Mouse (Mus musculus) hindbrain, embryonic 10.5 days (tissue): ENCODE results near the gene Rps7. TPM values are rescaled to one million over a fixed set of nuclear protein-coding genes. Genes with fewer than 3 reads are reported as not detected.

Source experiments
- DNase-seq: peaks from one replicate; pipeline ENCODE4 v3.0.0-alpha.2; 2017; ENCODE audit warnings: low spot score
- H3K27ac ChIP-seq: fragments of 300-500 bp; sonication (generic); 2 replicates; pipeline ENCODE4 v1.5.1; 2016; ENCODE audit warnings: mild to moderate bottlenecking, moderate library complexity
- H3K27me3 ChIP-seq: fragments of 300-500 bp; sonication (generic); 2 replicates; pipeline ENCODE4 v1.6.1; 2016; ENCODE audit warnings: mild to moderate bottlenecking; ENCODE audit not compliant: poor library complexity, insufficient read depth, severe bottlenecking
- H3K36me3 ChIP-seq: fragments of 300-500 bp; sonication (generic); 2 replicates; pipeline ENCODE4 v1.6.1; 2016; ENCODE audit warnings: mild to moderate bottlenecking, moderate library complexity
- H3K4me1 ChIP-seq: fragments of 300-500 bp; sonication (generic); replicated peaks from 2 replicates; pipeline ENCODE4 v1.6.1; 2016; ENCODE audit warnings: mild to moderate bottlenecking
- H3K4me3 ChIP-seq: fragments of 300-500 bp; sonication (generic); 2 replicates; pipeline ENCODE4 v1.5.1; 2016; ENCODE audit warnings: mild to moderate bottlenecking, moderate library complexity
- H3K9me3 ChIP-seq: fragments of 300-500 bp; sonication (generic); 2 replicates; pipeline ENCODE4 v1.6.1; 2016; ENCODE audit warnings: mild to moderate bottlenecking, moderate library complexity
- WGBS: fragments of 180-500 bp; shearing (Covaris S2); methylation state at CpG from one replicate; pipeline ENCODE4 v1.1.7; 2016; 5-methylcytosine and 5-hydroxymethylcytosine counted together
- polyA plus RNA-seq: library from polyadenylated mRNA; unstranded; fragments of >200 nt; fragmentation: Nextera tagmentation; extraction: Ambion mirVana; gene quantifications from 2 replicates; pipeline ENCODE4 v1.2.1, GENCODE M21; 2016

Rps7 gene
- polyA plus RNA-seq, result 571 and 654 TPM in 2 replicates

GRCm38 (mm10) chr12:28635535-28636476 lies at the start of gene Rps7:
Gene Rps7 (minus strand): TSS chr12:28635953.
- WGBS, result 6% methylated on average over 69 of the region's 69 CpGs
- DNase-seq, result peak; percentile 91
- peak within 1 kb of the TSS; percentile 99 for H3K27ac ChIP-seq

DNA sequence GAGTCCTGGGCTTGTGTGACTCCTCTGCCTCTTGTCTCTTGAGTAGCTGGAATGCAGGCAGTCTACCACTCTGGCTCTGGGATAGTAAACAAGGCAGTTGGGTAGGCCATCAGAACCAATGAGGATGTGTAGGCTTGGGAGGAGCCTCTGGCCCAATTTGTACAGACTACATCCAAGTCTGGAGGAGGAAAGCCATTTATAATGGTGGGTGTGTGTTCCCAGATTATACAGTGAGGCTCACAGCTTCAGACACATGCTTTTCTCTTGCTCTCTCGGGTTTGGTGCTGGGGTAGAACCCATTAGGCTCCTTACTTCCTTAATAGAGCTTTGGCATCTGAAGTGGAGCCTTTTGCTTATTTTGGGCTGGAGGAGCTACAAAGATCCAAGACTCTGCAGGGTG lies 48.9 kb upstream of the Rps7 start:
- WGBS, result 86% methylated on average over 1 of the region's 1 CpGs
- no peak for DNase-seq
- H3K4me1 ChIP-seq, result peaks cover 10% of the 10 kb centered on the region
- no peak overlapping the region for H3K4me3 ChIP-seq
- no peaks in the 10 kb centered on the region for H3K27me3 ChIP-seq
- H3K36me3 ChIP-seq, result peaks cover 40% of the 10 kb centered on the region
- H3K27ac ChIP-seq, result no peak overlapping the region
- H3K9me3 ChIP-seq, result no peaks in the 10 kb centered on the region

More at GRCm38 (mm10) chr12:28635535-28636476, at the start of gene Rps7:
- H3K4me3 ChIP-seq, result peak within 1 kb of the TSS; percentile 96
- peaks cover 20% of the 10 kb centered on the region for H3K4me1 ChIP-seq
- no peaks in the 10 kb centered on the region for H3K27me3 ChIP-seq
- peaks cover 40% of the 10 kb centered on the region for H3K36me3 ChIP-seq
- no peaks in the 10 kb centered on the region for H3K9me3 ChIP-seq

GRCm38 (mm10) chr12:28675925-28676209 lies 40.1 kb upstream of the Rps7 start:
- no peak for DNase-seq
- Histone ChIP-seq H3K4me1 (peaks cover 18% of the 10 kb centered on the region), H3K27ac (peak overlapping the region; percentile 94), H3K27me3 (no peaks in the 10 kb centered on the region), H3K36me3 (peaks cover 19% of the 10 kb centered on the region), H3K4me3 (peak overlapping the region; percentile 63), H3K9me3 (no peaks in the 10 kb centered on the region)
- WGBS, result 64% methylated on average over 5 of the region's 5 CpGs

DNA sequence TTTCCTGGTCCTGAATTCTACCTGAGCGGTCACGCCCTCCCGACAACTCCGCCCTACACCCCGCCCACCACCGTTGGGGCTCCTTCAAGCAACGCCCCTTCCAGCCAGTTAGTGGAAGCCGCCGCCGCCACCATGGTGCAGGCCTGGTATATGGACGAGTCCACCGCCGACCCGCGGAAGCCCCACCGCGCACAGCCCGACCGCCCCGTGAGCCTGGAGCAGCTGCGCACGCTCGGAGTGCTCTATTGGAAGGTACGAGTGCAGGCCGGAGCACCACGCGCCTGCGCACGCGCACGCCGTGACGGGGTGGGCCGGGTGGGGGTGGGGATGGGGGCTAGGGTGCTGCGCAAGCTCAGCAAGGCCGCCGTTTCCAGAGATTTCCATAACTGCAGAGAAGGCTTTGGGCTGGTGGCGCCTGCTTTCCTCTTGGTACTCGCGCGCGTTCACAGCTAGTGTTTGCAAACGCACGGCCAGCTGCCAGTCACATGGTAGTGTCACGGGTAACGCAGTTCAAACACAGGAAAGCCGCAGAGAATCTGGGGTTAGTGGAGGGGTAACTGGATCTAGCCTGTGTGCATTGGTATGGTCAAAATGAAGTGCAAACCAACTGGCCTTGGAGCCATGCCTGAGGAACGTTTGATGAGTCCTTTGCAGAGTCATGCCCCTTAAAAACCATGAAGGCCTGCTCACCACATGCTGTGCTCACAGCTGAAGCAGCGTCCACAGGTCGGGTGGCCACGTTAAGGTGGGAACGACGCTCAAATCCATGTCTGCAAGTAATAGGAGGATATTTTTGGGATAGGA lies 39.6 kb upstream of the Rps7 start, which contains the start of gene Adi1:
Gene Adi1, plus strand, starts transcription at position 111 of the 804 bp plus-strand sequence.
- Histone ChIP-seq H3K4me3 (peak within 1 kb of the TSS; percentile 63), H3K9me3 (no peaks in the 10 kb centered on the region), H3K27me3 (no peaks in the 10 kb centered on the region), H3K4me1 (peaks cover 18% of the 10 kb centered on the region), H3K36me3 (peaks cover 17% of the 10 kb centered on the region), H3K27ac (peak within 1 kb of the TSS; percentile 94)
- 3% methylated on average over 53 of the region's 53 CpGs for WGBS
- DNase-seq, result peak; percentile 91

- H3K4me3 ChIP-seq, result peak overlapping the region; percentile 63; the same call in 1 of the 2 replicates
- peaks cover 17% of the 10 kb centered on the region for H3K36me3 ChIP-seq
- 88% methylated on average over 10 of the region's 10 CpGs for WGBS
- no peak overlapping the region for H3K27ac ChIP-seq
- H3K4me1 ChIP-seq, result peaks cover 18% of the 10 kb centered on the region
- DNase-seq, result no peak
- H3K27me3 ChIP-seq, result no peaks in the 10 kb centered on the region
- no peaks in the 10 kb centered on the region for H3K9me3 ChIP-seq
Measured at GRCm38 (mm10) chr12:28674038-28674720, 38.4 kb upstream of the Rps7 start.

GRCm38 (mm10) chr12:28667287-28667686 lies 31.5 kb upstream of the Rps7 start:
- no peak overlapping the region for H3K4me3 ChIP-seq
- 0 out of 2 replicates have a peak, but pooled peaks cover 2% of the 10 kb centered on the region for H3K36me3 ChIP-seq
- no peaks in the 10 kb centered on the region for H3K27me3 ChIP-seq
- no peaks in the 10 kb centered on the region for H3K9me3 ChIP-seq
- DNase-seq, result no peak
- 59% methylated on average over 8 of the region's 8 CpGs for WGBS
- no peak overlapping the region for H3K27ac ChIP-seq
- H3K4me1 ChIP-seq, result peaks cover 10% of the 10 kb centered on the region

GRCm38 (mm10) chr12:28666734-28667133 lies 31.0 kb upstream of the Rps7 start:
- Histone ChIP-seq H3K4me3 (no peak overlapping the region), H3K9me3 (no peaks in the 10 kb centered on the region), H3K4me1 (peaks cover 10% of the 10 kb centered on the region), H3K36me3 (0 out of 2 replicates have a peak, but pooled peaks cover 6% of the 10 kb centered on the region), H3K27ac (0 out of 2 replicates have a peak overlapping the region, but pooled peaks have one; percentile 12), H3K27me3 (no peaks in the 10 kb centered on the region)
- 76% methylated on average over 4 of the region's 4 CpGs for WGBS
- DNase-seq, result no peak

DNA sequence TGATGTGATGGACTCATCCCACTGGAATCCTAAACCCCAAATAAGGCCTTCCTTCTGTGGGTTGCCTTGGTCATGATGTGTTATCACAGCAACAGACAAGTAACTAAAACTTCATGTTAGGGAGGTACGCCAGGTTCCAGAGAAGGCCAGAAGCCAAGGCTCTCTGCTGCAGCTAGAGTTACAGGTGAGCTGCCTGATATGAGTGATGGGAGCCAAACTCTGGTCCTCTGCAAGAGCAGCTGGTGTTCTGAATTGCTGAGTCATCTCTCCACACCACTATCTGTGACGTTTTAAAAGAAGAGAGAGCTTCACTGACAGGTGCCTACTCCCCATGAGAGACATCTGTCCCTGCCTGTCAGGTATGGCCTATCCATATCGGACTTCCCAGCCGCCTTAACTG lies 26.9 kb upstream of the Rps7 start:
- no peaks in the 10 kb centered on the region for H3K9me3 ChIP-seq
- 76% methylated on average over 4 of the region's 4 CpGs for whole genome bisulfite sequencing
- H3K27ac ChIP-seq, result no peak overlapping the region
- H3K4me3 ChIP-seq, result no peak overlapping the region
- no peaks in the 10 kb centered on the region for H3K27me3 ChIP-seq
- H3K4me1 ChIP-seq, result peaks cover 9% of the 10 kb centered on the region
- DNase-seq, result no peak
- H3K36me3 ChIP-seq, result peaks cover 43% of the 10 kb centered on the region

- DNase-seq, result peak; percentile 91
- peaks cover 3% of the 10 kb centered on the region; the same call in 1 of the 2 replicates for H3K27me3 ChIP-seq
- H3K36me3 ChIP-seq, result peaks cover 23% of the 10 kb centered on the region
- no peaks in the 10 kb centered on the region for H3K9me3 ChIP-seq
- WGBS, result 2% methylated on average over 52 of the region's 52 CpGs
- peak within 1 kb of the TSS; percentile 86 for H3K27ac ChIP-seq
- H3K4me3 ChIP-seq, result peak within 1 kb of the TSS; percentile 92
- peaks cover 11% of the 10 kb centered on the region for H3K4me1 ChIP-seq
Measured at GRCm38 (mm10) chr12:28649141-28650110, 13.7 kb upstream of the Rps7 start, which contains the start of gene Rnaseh1. Gene Rnaseh1 (plus strand): TSS chr12:28649602.

DNA sequence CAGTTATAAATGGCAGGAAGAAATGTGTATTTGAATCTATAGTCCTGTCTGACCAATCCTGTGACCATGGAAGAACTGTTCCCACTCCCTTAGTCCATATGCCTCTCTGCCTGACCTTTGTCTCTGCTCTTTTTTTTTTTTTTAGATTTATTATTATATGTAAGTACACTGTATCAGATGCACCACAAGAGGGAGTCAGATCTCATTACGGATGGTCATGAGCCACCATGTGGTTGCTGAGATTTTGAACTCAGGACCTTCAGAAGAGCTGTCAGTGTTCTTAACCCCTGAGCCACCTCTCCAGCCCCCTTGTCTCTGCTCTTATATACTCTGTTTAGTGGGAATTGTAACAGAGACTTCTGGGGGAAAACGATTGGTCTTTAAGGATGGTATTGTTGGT lies 3.0 kb upstream of the Rps7 start:
- DNase-seq, result no peak
- no peak overlapping the region for H3K4me3 ChIP-seq
- no peaks in the 10 kb centered on the region for H3K9me3 ChIP-seq
- H3K27me3 ChIP-seq, result no peaks in the 10 kb centered on the region; the same call in 1 of the 2 replicates
- WGBS, result 68% methylated on average over 2 of the region's 2 CpGs
- H3K4me1 ChIP-seq, result peaks cover 11% of the 10 kb centered on the region
- H3K36me3 ChIP-seq, result peaks cover 10% of the 10 kb centered on the region
- H3K27ac ChIP-seq, result no peak overlapping the region

- Histone ChIP-seq H3K36me3 (peaks cover 32% of the 10 kb centered on the region), H3K27me3 (no peaks in the 10 kb centered on the region), H3K4me1 (peaks cover 20% of the 10 kb centered on the region), H3K27ac (peak overlapping the region; percentile 99), H3K9me3 (no peaks in the 10 kb centered on the region), H3K4me3 (peak overlapping the region; percentile 96)
- WGBS, result 89% methylated on average over 6 of the region's 6 CpGs
- no peak for DNase-seq
Measured at GRCm38 (mm10) chr12:28636543-28636942, 790 bp upstream of the Rps7 start.
